Mouse (Mus musculus): ENCODE data around the gene Gm10220. TPM values are rescaled to one million over a fixed set of nuclear protein-coding genes. Genes with fewer than 3 reads are reported as not detected.
"Not testable (repeated sequence)": the region's sequence is repeated elsewhere in the genome, so short reads cannot be mapped to it uniquely, and the experiment has no call there.

Gene Gm10220
- polyA plus RNA-seq (2015; fragmentation: Nextera tagmentation; extraction: Ambion mirVana) = 0.06 TPM in 1 of 2 replicates, not detected in the other

GRCm38 (mm10) chr5:26121321-26121720 lies at the start of gene Gm10220:
Gene Gm10220, minus strand, starts transcription at chr5:26121421.
- H3K9ac ChIP-seq; H3K9me3 ChIP-seq; H3K27ac ChIP-seq; H3K4me1 ChIP-seq; H3K36me3 ChIP-seq; H3K27me3 ChIP-seq; H3K4me3 ChIP-seq; H3K4me2 ChIP-seq (replicated peaks); ATAC-seq (ENCODE audit: low FRiP score, low read depth): not testable (repeated sequence)
- WGBS = no CpG with 5 or more reads among the region's 3 CpGs

DNA sequence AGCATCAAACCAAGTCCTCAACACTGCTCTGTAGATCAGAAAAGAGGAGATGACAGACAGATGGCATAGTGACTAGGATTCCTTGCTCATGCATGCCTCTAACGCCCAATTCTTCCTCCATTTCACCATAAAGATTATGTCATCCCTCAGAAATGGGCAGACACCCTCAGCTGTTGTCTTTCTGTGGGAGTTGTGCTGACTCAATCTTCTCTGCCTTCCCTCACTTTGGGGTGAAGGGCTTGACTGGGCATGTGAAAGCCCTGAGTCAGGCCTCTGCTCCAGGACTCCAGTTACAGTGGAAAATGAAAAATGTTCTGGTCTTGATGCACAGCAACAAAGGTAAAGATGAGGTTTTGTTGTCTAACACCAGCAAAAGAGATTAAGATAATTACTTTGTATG lies 48.6 kb upstream of the Gm10220 start:
- ATAC-seq (ENCODE audit: low FRiP score, low read depth) = no peak
- Histone ChIP-seq H3K9me3 (no peaks in the 10 kb centered on the region), H3K9ac (no peak overlapping the region), H3K4me1 (no peaks in the 10 kb centered on the region), H3K27me3 (no peaks in the 10 kb centered on the region), H3K36me3 (no peaks in the 10 kb centered on the region), H3K27ac (no peak overlapping the region), H3K4me2 (replicated peaks) (no peak overlapping the region), H3K4me3 (no peak overlapping the region)
- 73% methylated on average over 1 of the region's 1 CpGs for WGBS

DNA sequence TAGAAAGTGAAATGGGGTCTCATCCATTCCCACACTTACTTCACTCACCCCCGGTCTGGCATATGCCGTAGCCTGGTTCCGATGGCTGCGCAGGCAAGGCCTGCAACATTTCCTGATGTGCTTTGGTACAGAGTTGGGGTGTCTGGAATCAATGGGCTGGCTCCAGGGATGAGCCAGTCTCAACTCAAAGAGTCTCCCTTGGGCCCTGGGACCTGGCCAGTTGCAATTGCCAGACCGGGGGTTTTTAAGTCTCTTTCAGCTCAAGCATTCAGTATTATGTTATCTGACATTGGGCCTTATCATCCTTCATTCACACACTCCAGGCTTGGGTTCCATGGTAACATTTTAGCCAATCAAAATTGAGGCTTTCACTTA lies 44.6 kb upstream of the Gm10220 start:
- H3K9ac ChIP-seq = no peak overlapping the region
- H3K4me1 ChIP-seq = no peaks in the 10 kb centered on the region
- H3K36me3 ChIP-seq = no peaks in the 10 kb centered on the region
- WGBS = 91% methylated on average over 5 of the region's 5 CpGs
- H3K9me3 ChIP-seq = no peaks in the 10 kb centered on the region
- no peak for ATAC-seq (ENCODE audit: low FRiP score, low read depth)
- no peak overlapping the region for H3K4me2 ChIP-seq (replicated peaks)
- H3K4me3 ChIP-seq = no peak overlapping the region
- H3K27me3 ChIP-seq = no peaks in the 10 kb centered on the region
- H3K27ac ChIP-seq = no peak overlapping the region

- WGBS = 79% methylated on average over 8 of the region's 8 CpGs
- no peak overlapping the region for H3K4me3 ChIP-seq
- no peak overlapping the region for H3K27ac ChIP-seq
- no peaks in the 10 kb centered on the region for H3K4me1 ChIP-seq
- H3K9me3 ChIP-seq = no peaks in the 10 kb centered on the region
- H3K4me2 ChIP-seq (replicated peaks) = no peak overlapping the region
- H3K27me3 ChIP-seq = no peaks in the 10 kb centered on the region
- H3K36me3 ChIP-seq = no peaks in the 10 kb centered on the region
- no peak overlapping the region for H3K9ac ChIP-seq
- no peak for ATAC-seq (ENCODE audit: low FRiP score, low read depth)
Observed at GRCm38 (mm10) chr5:26165036-26165790, 44.0 kb upstream of the Gm10220 start.

DNA sequence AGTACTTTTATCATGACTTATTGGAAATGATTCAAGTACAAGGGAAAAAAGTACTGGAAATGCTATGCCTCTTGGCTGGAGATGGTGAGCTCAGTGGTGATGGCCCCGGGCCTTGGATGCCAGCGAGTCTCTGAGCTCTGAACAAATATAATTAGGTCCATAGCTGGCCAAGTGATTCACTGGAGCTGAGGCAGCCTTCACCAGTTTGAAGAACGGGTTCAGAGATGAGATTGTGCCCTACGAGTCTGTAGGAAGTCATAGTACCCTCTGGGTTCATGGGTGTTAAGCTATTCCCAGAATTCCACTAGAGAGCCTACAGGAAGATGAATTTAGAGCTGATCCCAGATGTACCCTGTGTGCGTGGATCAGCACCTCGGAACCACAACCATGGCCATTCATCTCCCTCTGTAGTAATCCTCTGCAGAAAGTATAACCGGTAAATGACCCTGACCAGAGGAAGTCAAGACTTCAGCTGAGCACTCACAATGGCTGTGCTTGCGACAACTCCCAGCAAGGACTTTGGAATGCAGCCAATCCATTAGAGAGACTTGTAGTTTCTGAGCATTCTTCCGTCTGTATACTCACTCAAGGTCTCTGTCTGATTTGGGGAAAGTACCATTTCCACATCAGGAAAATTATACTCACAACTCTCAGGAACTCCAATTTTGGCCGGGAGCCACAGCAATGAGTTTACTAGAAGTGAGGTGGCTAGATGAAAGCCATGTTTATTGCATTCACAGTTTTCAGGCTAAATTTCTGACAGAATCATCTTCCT lies 36.4 kb upstream of the Gm10220 start:
- no peaks in the 10 kb centered on the region for H3K9me3 ChIP-seq
- no peaks in the 10 kb centered on the region for H3K4me1 ChIP-seq
- no peak overlapping the region for H3K4me3 ChIP-seq
- no peak overlapping the region for H3K9ac ChIP-seq
- no peak for ATAC-seq (ENCODE audit: low FRiP score, low read depth)
- no peak overlapping the region for H3K4me2 ChIP-seq (replicated peaks)
- H3K27me3 ChIP-seq = no peaks in the 10 kb centered on the region
- H3K27ac ChIP-seq = no peak overlapping the region
- WGBS = 79% methylated on average over 10 of the region's 10 CpGs
- no peaks in the 10 kb centered on the region for H3K36me3 ChIP-seq

- Histone ChIP-seq H3K4me2 (replicated peaks) (no peak overlapping the region), H3K4me3 (no peak overlapping the region), H3K9ac (no peak overlapping the region), H3K27me3 (no peaks in the 10 kb centered on the region), H3K36me3 (no peaks in the 10 kb centered on the region), H3K4me1 (no peaks in the 10 kb centered on the region), H3K27ac (no peak overlapping the region), H3K9me3 (no peaks in the 10 kb centered on the region)
- 61% methylated on average over 6 of the region's 6 CpGs for WGBS
- no peak for ATAC-seq (ENCODE audit: low FRiP score, low read depth)
Observed at GRCm38 (mm10) chr5:26142891-26143290, 21.7 kb upstream of the Gm10220 start.

DNA sequence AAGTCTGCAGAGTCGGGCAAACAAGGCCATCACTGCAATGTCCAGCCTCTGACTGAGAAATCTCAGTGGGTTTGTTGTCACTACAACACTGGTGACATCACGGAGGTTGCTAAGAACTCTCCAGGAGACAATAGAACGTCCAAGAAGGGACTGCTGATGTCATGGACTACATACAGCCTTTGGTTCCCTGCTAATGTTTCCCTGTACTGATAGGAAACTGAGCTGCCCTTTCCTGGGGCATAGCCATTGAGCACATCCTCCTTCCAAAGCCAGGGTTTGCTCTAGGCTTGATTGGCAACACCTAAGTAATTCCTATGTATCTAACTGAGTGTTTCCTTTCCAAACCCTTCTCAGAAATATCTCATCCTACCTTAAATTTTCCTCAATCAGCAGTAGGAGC lies 16.0 kb downstream of the Gm10220 start, which contains the start of gene 5031410I06Rik:
5031410I06Rik (minus strand) TSS at position 101 of the 400 bp plus-strand sequence.
- ATAC-seq (ENCODE audit: low FRiP score, low read depth); H3K36me3 ChIP-seq; H3K4me3 ChIP-seq; H3K27ac ChIP-seq; H3K9ac ChIP-seq; H3K27me3 ChIP-seq; H3K4me2 ChIP-seq (replicated peaks); H3K4me1 ChIP-seq; H3K9me3 ChIP-seq: not testable (repeated sequence)
- no CpG with 5 or more reads among the region's 3 CpGs for WGBS

- H3K9me3 ChIP-seq; H3K4me3 ChIP-seq; H3K27me3 ChIP-seq; H3K4me1 ChIP-seq; H3K36me3 ChIP-seq; H3K27ac ChIP-seq; ATAC-seq (ENCODE audit: low FRiP score, low read depth); H3K4me2 ChIP-seq (replicated peaks); H3K9ac ChIP-seq: not testable (repeated sequence)
- WGBS = 86% methylated on average over 1 of the region's 1 CpGs
Observed at GRCm38 (mm10) chr5:26089191-26089590, 32.0 kb downstream of the Gm10220 start, which contains the start of gene Gm10471. Gene Gm10471, minus strand, starts transcription at chr5:26089291.

- not testable (repeated sequence) for ATAC-seq (ENCODE audit: low FRiP score, low read depth); H3K4me1 ChIP-seq
Observed at GRCm38 (mm10) chr5:26079023-26079422, 42.2 kb downstream of the Gm10220 start.

GRCm38 (mm10) chr5:26070716-26071115 lies 50.5 kb downstream of the Gm10220 start:
- no peak overlapping the region for H3K9ac ChIP-seq
- H3K4me1 ChIP-seq = no peaks in the 10 kb centered on the region
- ATAC-seq (ENCODE audit: low FRiP score, low read depth) = no peak
- peaks cover 6% of the 10 kb centered on the region; the same call in 1 of the 2 replicates for H3K9me3 ChIP-seq
- no peaks in the 10 kb centered on the region for H3K27me3 ChIP-seq
- H3K4me3 ChIP-seq = no peak overlapping the region
- H3K27ac ChIP-seq = no peak overlapping the region
- H3K36me3 ChIP-seq = no peaks in the 10 kb centered on the region
- H3K4me2 ChIP-seq (replicated peaks) = no peak overlapping the region
- WGBS = 89% methylated on average over 24 of the region's 24 CpGs

More at GRCm38 (mm10) chr5:26079023-26079422, 42.2 kb downstream of the Gm10220 start:
- not testable (repeated sequence) for H3K27me3 ChIP-seq; H3K4me3 ChIP-seq; H3K9me3 ChIP-seq; H3K9ac ChIP-seq; H3K27ac ChIP-seq; H3K4me2 ChIP-seq (replicated peaks); H3K36me3 ChIP-seq

Data from limb, embryonic 13.5 days (tissue).